In the genomic region with DNA sequence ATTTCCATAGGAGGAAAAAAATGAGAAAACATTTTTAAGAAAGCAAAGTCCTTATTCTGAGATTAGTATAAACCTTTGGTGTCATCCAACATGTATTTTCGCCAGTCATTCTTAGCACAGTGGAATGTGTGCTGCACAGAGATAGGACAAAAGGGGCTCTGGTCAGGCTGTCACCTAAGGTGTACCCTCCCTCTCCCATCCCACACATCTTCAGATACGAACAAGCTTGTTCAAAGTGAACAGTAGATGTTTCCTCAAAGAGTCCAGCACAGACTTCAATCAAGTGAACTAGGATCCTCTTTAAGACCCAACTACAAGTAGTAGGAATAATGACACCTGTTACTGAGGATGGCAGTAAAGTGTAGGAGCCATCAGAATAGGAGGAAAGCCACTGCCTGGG, we compare ENCODE assay signal across 24 mouse cellular contexts.
"Had no signal": no experiment of that assay in that cellular context is flagged by ENCODE, and none has a peak within 500 bp of the region (broad histone marks: within the 10 kb centered on the region; RNA-seq: fewer than 3 reads in every experiment).

No protein-coding gene starts in this region.

- ATAC-seq: forebrain, postnatal 0 days; intestine, embryonic 16.5 days had no signal

- H3K9ac ChIP-seq: forebrain, postnatal 0 days; heart, embryonic 13.5 days; heart, embryonic 15.5 days; hindbrain, embryonic 14.5 days; kidney, embryonic 15.5 days; limb, embryonic 13.5 days; limb, embryonic 15.5 days; liver, embryonic 13.5 days had no signal

- DNase-seq: forebrain, postnatal 0 days; gastrocnemius, postnatal 14 days; gastrocnemius, postnatal 36 days; heart, adult 18-20 months; heart, postnatal 14 days; heart, postnatal 36 days; kidney, adult 11 months; kidney, adult 2 months; kidney, adult 9 months; kidney, postnatal 14 days; kidney, postnatal 36 days; layer of hippocampus, adult 9-11 months; layer of hippocampus, postnatal 36 days; left cerebral cortex, postnatal 4 days; liver, embryonic 13.5 days had no signal

- H3K9me3 ChIP-seq: heart, embryonic 13.5 days; heart, embryonic 15.5 days; kidney, embryonic 15.5 days; limb, embryonic 13.5 days; limb, embryonic 15.5 days; liver, embryonic 13.5 days had no signal

- H3K27me3 ChIP-seq: heart, embryonic 13.5 days; heart, embryonic 15.5 days; kidney, embryonic 15.5 days; limb, embryonic 13.5 days; limb, embryonic 15.5 days; liver, embryonic 13.5 days had no signal

- H3K27ac ChIP-seq: heart, embryonic 13.5 days; heart, embryonic 15.5 days; kidney, embryonic 15.5 days; kidney, postnatal 0 days; limb, embryonic 13.5 days; limb, embryonic 15.5 days; liver, embryonic 13.5 days had no signal

- H3K4me3 ChIP-seq: heart, embryonic 13.5 days; heart, embryonic 15.5 days; kidney, embryonic 15.5 days; limb, embryonic 13.5 days; limb, embryonic 15.5 days; liver, embryonic 13.5 days had no signal

- H3K4me2 ChIP-seq: heart, embryonic 11.5 days; heart, embryonic 13.5 days; heart, embryonic 15.5 days; hindbrain, embryonic 14.5 days; kidney, embryonic 15.5 days; limb, embryonic 13.5 days; limb, embryonic 15.5 days; liver, embryonic 13.5 days had no signal

- H3K4me1 ChIP-seq: heart, embryonic 13.5 days; heart, embryonic 15.5 days; limb, embryonic 13.5 days; limb, embryonic 15.5 days had no signal
